Mouse (Mus musculus): Measurements from ENCODE around the gene Fbxl18.

- no peak for TF ChIP-seq POLR2A (IDR thresholded peaks at IDR 0.05; ENCODE audit: borderline replicate concordance, extremely low read depth, low read depth, low read length)
- TF ChIP-seq CTCF (IDR thresholded peaks at IDR 0.05; ENCODE audit: insufficient read depth, low read length), result no peak
These were observed 32.2 kb upstream of the Fbxl18 start for GRCm38 (mm10) chr5:142927341-142927930.

Data from lung, adult 2 months (tissue).